Mouse (Mus musculus) megakaryocyte, embryonic 14.5 days (primary cell): ENCODE measurements around the gene D630003M21Rik.

ENCODE experiments used
- FLI1 ChIP-seq: IDR thresholded peaks from 2 replicates; pipeline ENCODE4 v1.6.1; 2012; ENCODE audit warnings: low read length, inconsistent platforms, mixed read lengths
- GATA1 ChIP-seq: IDR thresholded peaks from 3 replicates; pipeline ENCODE4 v1.6.1; 2012; ENCODE audit warnings: mixed read lengths, low read length, inconsistent platforms, borderline replicate concordance

DNA sequence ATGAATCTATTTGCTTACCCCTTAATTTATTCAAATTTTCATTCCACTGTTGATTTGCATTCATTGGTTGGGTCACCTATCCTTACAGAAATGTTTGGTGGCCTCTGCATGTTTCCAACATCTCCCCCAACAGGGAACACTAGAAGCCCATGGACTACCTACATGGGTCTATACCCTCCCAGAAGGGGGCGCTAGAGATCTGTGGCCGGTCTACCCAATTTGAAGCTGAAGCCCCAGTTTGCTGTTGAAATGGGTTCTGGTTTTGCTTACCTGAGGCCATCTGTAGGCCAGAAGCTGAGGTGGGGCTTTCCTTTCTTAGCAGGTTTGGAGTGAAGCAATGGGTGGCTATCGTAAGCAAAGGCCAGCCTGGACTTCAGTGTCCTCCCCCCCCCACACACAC, 46.3 kb upstream of the D630003M21Rik start:
- TF ChIP-seq GATA1 (no peak), FLI1 (no peak)
